Mouse (Mus musculus): Measurements from ENCODE around the gene Rab3il1. TPM values are rescaled to one million over a fixed set of nuclear protein-coding genes. Genes with fewer than 3 reads are reported as not detected.

The Rab3il1 gene
- total and polyA plus RNA-seq, 3 experiments, result 1.0 to 1.4 TPM; not detected in 1

- TF ChIP-seq E2F4 (IDR thresholded peaks at IDR 0.05; ENCODE audit: borderline replicate concordance, low read depth, low read length) (no peak), GATA1 (IDR thresholded peaks at IDR 0.05; ENCODE audit: low read depth, low read length) (no peak), RAD21 (IDR thresholded peaks at IDR 0.05; ENCODE audit: low read depth, low read length) (no peak), MAFK (IDR thresholded peaks at IDR 0.05; ENCODE audit: borderline replicate concordance, low read depth, low read length) (no peak)
Observed at GRCm38 (mm10) chr19:10017637-10018526, 16.4 kb downstream of the Rab3il1 start (continued).

- peak overlapping the region; percentile 9; the same call in 1 of the 2 replicates for H3K9ac ChIP-seq (ENCODE audit: control insufficient read depth, low read depth, low read length, poor library complexity, severe bottlenecking)
- peaks cover 2 to 33% of the 10 kb centered on the region in 2 experiments; a peak in 3 of 4 replicates for H3K4me1 ChIP-seq (ENCODE audit: control insufficient read depth in 1 of 2, insufficient read depth in 2 of 2, low read length in 2 of 2)
- no peaks in the 10 kb centered on the region for H3K79me2 ChIP-seq (ENCODE audit: control insufficient read depth, insufficient read depth, low read length, poor library complexity)
- peaks cover 0 to 15% of the 10 kb centered on the region in 2 experiments; a peak in 2 of 4 replicates for H3K36me3 ChIP-seq (ENCODE audit: control insufficient read depth in 1 of 2, insufficient read depth in 2 of 2, low read length in 2 of 2)
- TF ChIP-seq NRF1 (IDR thresholded peaks at IDR 0.05; ENCODE audit: insufficient read depth, low read depth, low read length, poor library complexity, severe bottlenecking) (no peak), JUND (IDR thresholded peaks at IDR 0.05; ENCODE audit: low read depth, low read length) (no peak), E2F4 (IDR thresholded peaks at IDR 0.05; ENCODE audit: borderline replicate concordance, low read depth, low read length) (no peak), GATA1 (IDR thresholded peaks at IDR 0.05; ENCODE audit: low read depth, low read length) (no peak), ZC3H11A (IDR thresholded peaks at IDR 0.05; ENCODE audit: low read depth, low read length) (no peak), USF1 (IDR thresholded peaks at IDR 0.05; ENCODE audit: low read depth, low read length) (no peak), POLR2A (IDR thresholded peaks at IDR 0.05; ENCODE audit: control insufficient read depth in 1 of 2, insufficient read depth in 1 of 2, low read depth in 1 of 2, low read length in 2 of 2, poor library complexity in 1 of 2) (no peak), SIN3A (IDR thresholded peaks at IDR 0.05; ENCODE audit: low read length) (no peak)
- H3K27ac ChIP-seq (ENCODE audit: control insufficient read depth, low read depth, low read length), result no peak overlapping the region
- peak overlapping the region; percentile 33 to 57; a peak in 3 of 4 replicates for H3K4me3 ChIP-seq (ENCODE audit: control insufficient read depth in 1 of 2, insufficient read depth in 1 of 2, low read depth in 2 of 2, low read length in 2 of 2)
- no peaks in the 10 kb centered on the region; a peak in 1 of 4 replicates for H3K27me3 ChIP-seq (ENCODE audit: control insufficient read depth in 1 of 2, insufficient read depth in 2 of 2, low read length in 2 of 2)
- no peak for DNase-seq (ENCODE audit: low read depth, low spot score)
- H3K9me3 ChIP-seq (replicated peaks; ENCODE audit: insufficient read depth, low read length), result no peaks in the 10 kb centered on the region
Observed at GRCm38 (mm10) chr19:10018527-10018818, 17.0 kb downstream of the Rab3il1 start.

- Histone ChIP-seq H3K79me2 (ENCODE audit: control insufficient read depth, insufficient read depth, low read length, poor library complexity) (no peaks in the 10 kb centered on the region), H3K9me3 (replicated peaks; ENCODE audit: insufficient read depth, low read length) (no peaks in the 10 kb centered on the region), H3K4me1 (ENCODE audit: control insufficient read depth in 1 of 2, insufficient read depth in 2 of 2, low read length in 2 of 2) (peaks cover 1 to 25% of the 10 kb centered on the region in 2 experiments; a peak in 3 of 4 replicates), H3K36me3 (ENCODE audit: control insufficient read depth in 1 of 2, insufficient read depth in 2 of 2, low read length in 2 of 2) (peaks cover 0 to 12% of the 10 kb centered on the region in 2 experiments; a peak in 2 of 4 replicates), H3K27me3 (ENCODE audit: control insufficient read depth in 1 of 2, insufficient read depth in 2 of 2, low read length in 2 of 2) (no peaks in the 10 kb centered on the region; a peak in 1 of 4 replicates), H3K27ac (ENCODE audit: control insufficient read depth, low read depth, low read length) (no peak overlapping the region), H3K9ac (ENCODE audit: control insufficient read depth, low read depth, low read length, poor library complexity, severe bottlenecking) (no peak overlapping the region), H3K4me3 (ENCODE audit: control insufficient read depth in 1 of 2, insufficient read depth in 1 of 2, low read depth in 2 of 2, low read length in 2 of 2) (no peak overlapping the region)
- TF ChIP-seq CHD2 (IDR thresholded peaks at IDR 0.05; ENCODE audit: low read length), result no peak
- no peak for TF ChIP-seq SIN3A (IDR thresholded peaks at IDR 0.05; ENCODE audit: low read length)
- TF ChIP-seq GATA1 (IDR thresholded peaks at IDR 0.05; ENCODE audit: low read depth, low read length), result no peak
- no peak for TF ChIP-seq TBP (IDR thresholded peaks at IDR 0.05; ENCODE audit: low read depth, low read length)
- no peak for TF ChIP-seq MAZ (IDR thresholded peaks at IDR 0.05; ENCODE audit: low read depth, low read length)
- TF ChIP-seq MXI1 (IDR thresholded peaks at IDR 0.05; ENCODE audit: low read depth, low read length), result no peak
- no peak for TF ChIP-seq USF2 (IDR thresholded peaks at IDR 0.05; ENCODE audit: borderline replicate concordance in 1 of 2, insufficient read depth in 1 of 2, low read depth in 1 of 2, low read length in 2 of 2)
- TF ChIP-seq ZKSCAN1 (IDR thresholded peaks at IDR 0.05; ENCODE audit: low read depth, low read length), result no peak
- TF ChIP-seq KAT2A (conservative IDR thresholded peaks at IDR 0.05; ENCODE audit: low read depth, low read length), result no peak
- no peak for TF ChIP-seq JUND (IDR thresholded peaks at IDR 0.05; ENCODE audit: low read depth, low read length)
- TF ChIP-seq MEF2A (IDR thresholded peaks at IDR 0.05; ENCODE audit: extremely low read depth, insufficient replicate concordance, low read depth, low read length, poor library complexity, severe bottlenecking), result no peak
- TF ChIP-seq ZMIZ1 (IDR thresholded peaks at IDR 0.05; ENCODE audit: low read depth, low read length), result no peak
- TF ChIP-seq NELFE (IDR thresholded peaks at IDR 0.05; ENCODE audit: low read depth, low read length), result no peak
- TF ChIP-seq USF1 (IDR thresholded peaks at IDR 0.05; ENCODE audit: low read depth, low read length), result no peak
- no peak for TF ChIP-seq NRF1 (IDR thresholded peaks at IDR 0.05; ENCODE audit: insufficient read depth, low read depth, low read length, poor library complexity, severe bottlenecking)
- no peak for TF ChIP-seq TAL1 (IDR thresholded peaks at IDR 0.05; ENCODE audit: low read length)
- TF ChIP-seq CTCF (IDR thresholded peaks at IDR 0.05 in 2 of 3, conservative IDR thresholded peaks at IDR 0.05 in 1 of 3; ENCODE audit: control insufficient read depth in 1 of 3, insufficient read depth in 1 of 3, low read depth in 2 of 3, low read length in 3 of 3, poor library complexity in 1 of 3, severe bottlenecking in 1 of 3), result no peak
- DNase-seq (ENCODE audit: low read depth, low spot score), result no peak
Observed at GRCm38 (mm10) chr19:10019214-10019760, 17.8 kb downstream of the Rab3il1 start.

Measured in MEL (cell line).